8 mouse cellular contexts compared by ENCODE assay signal in the genomic region with DNA sequence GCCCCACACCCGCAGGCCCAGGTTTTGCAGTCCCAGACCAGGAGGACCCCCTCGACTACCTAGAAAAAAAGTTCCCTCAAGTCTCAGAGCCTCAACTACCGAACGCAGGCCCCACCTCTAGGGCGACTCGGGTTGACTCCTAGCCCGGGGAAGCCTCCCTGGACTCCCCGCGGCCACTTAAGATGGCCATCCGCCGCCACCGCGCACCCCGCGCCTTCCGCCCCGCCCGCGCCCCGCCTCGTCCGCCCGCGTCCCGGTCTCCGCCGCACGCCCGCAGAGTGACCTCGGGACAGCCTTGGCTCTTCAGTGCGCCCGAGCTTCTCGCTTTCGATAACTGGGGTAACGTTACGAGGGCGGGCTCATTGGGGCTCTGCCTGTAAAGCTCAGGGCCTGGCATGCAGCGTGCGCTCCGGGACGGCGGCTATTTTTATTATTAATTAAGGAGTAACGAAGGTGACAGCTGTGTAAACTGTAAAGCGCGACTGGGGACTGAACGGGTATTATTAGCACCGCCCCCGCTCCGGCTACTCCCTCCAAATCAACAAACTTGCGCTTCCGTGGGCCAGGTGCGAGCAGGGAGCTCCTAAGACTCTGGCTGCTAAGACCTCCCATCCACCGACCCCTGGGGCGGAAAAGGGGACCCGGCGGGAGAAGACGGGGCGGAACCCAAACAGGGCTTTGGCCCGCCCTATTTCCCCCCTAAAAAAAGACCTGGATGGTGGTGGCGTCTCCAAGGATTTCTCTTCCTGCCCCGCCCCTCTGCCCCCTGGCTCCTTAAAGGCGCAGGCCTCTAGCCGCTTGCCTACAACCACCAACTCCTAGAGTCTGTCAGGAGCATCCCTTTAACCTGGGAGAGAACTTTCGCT. TPM values are rescaled to one million over a fixed set of nuclear protein-coding genes. Genes with fewer than 3 reads are reported as not detected.
DNase-seq lines count a peak whose midpoint lies in the region; ATAC-seq lines count a peak whose summit lies in the region.

A gene (minus strand): TSS at position 624 of the 866 bp plus-strand sequence.

- peak within 1 kb of the TSS; percentile 95 for H3K27ac ChIP-seq in embryonic facial prominence, embryonic 11.5 days (replicated peaks; ENCODE audit: low read depth, low read length)
- peak within 1 kb of the TSS; percentile 99 for H3K27ac ChIP-seq in limb, embryonic 12.5 days
- peak within 1 kb of the TSS; percentile 78 for H3K27ac ChIP-seq in midbrain, embryonic 14.5 days (replicated peaks; ENCODE audit: low read depth, low read length)

- no peaks in the 10 kb centered on the region for H3K27me3 ChIP-seq in embryonic facial prominence, embryonic 11.5 days (ENCODE audit: control insufficient read depth, insufficient read depth, low read length)
- H3K27me3 ChIP-seq in limb, embryonic 12.5 days: no peaks in the 10 kb centered on the region
- H3K27me3 ChIP-seq in midbrain, embryonic 14.5 days (ENCODE audit: control insufficient read depth, insufficient read depth, low read length): peaks cover 4% of the 10 kb centered on the region; the same call in 1 of the 2 replicates

- peak within 1 kb of the TSS; percentile 84 for H3K4me2 ChIP-seq in embryonic facial prominence, embryonic 11.5 days (ENCODE audit: low read depth, low read length)
- H3K4me2 ChIP-seq in limb, embryonic 12.5 days: peak within 1 kb of the TSS; percentile 80
- H3K4me2 ChIP-seq in midbrain, embryonic 14.5 days (ENCODE audit: low read length): peak within 1 kb of the TSS; percentile 98

- H3K9ac ChIP-seq in embryonic facial prominence, embryonic 11.5 days (replicated peaks; ENCODE audit: low read length): peak within 1 kb of the TSS; percentile 98
- H3K9ac ChIP-seq in limb, embryonic 12.5 days (replicated peaks): peak within 1 kb of the TSS; percentile 97
- H3K9ac ChIP-seq in midbrain, embryonic 14.5 days (replicated peaks; ENCODE audit: low read length): peak within 1 kb of the TSS; percentile 53

- DNase-seq in layer of hippocampus, adult 11-12 months (ENCODE audit: low spot score): peak; percentile 78
- no peak for DNase-seq in layer of hippocampus, adult 9-10 months (ENCODE audit: low spot score)
- peak; percentile 95 for DNase-seq in embryonic facial prominence, embryonic 11.5 days (ENCODE audit: low spot score)
- DNase-seq in heart, adult 18-20 months: peak; percentile 95 to 96
- DNase-seq in kidney, adult 18-20 months: peak; percentile 96
- DNase-seq in midbrain, embryonic 14.5 days: peak; percentile 84
- DNase-seq in spleen, postnatal 10 days (ENCODE audit: low spot score in 2 of 2): peak; percentile 30 to 51

- H3K36me3 ChIP-seq in embryonic facial prominence, embryonic 11.5 days (replicated peaks; ENCODE audit: control insufficient read depth, insufficient read depth, low read depth, low read length): peaks cover under 1% of the 10 kb centered on the region; the same call in 1 of the 2 replicates
- H3K36me3 ChIP-seq in limb, embryonic 12.5 days: peaks cover 15% of the 10 kb centered on the region
- no peaks in the 10 kb centered on the region for H3K36me3 ChIP-seq in midbrain, embryonic 14.5 days (ENCODE audit: control insufficient read depth, insufficient read depth, low read length)

- peak within 1 kb of the TSS; percentile 88 for H3K4me3 ChIP-seq in embryonic facial prominence, embryonic 11.5 days (ENCODE audit: low read depth, low read length)
- H3K4me3 ChIP-seq in limb, embryonic 12.5 days (replicated peaks): peak within 1 kb of the TSS; percentile 94
- H3K4me3 ChIP-seq in midbrain, embryonic 14.5 days (replicated peaks; ENCODE audit: low read depth, low read length): peak within 1 kb of the TSS; percentile 58

- under 1% methylated on average over 64 of the region's 64 CpGs for WGBS in embryonic facial prominence, embryonic 11.5 days
- WGBS in limb, embryonic 12.5 days: under 1% methylated on average over 64 of the region's 64 CpGs
- under 1% methylated on average over 64 of the region's 64 CpGs for WGBS in midbrain, embryonic 14.5 days

- H3K4me1 ChIP-seq in embryonic facial prominence, embryonic 11.5 days (ENCODE audit: control insufficient read depth, insufficient read depth, low read length): peaks cover 5% of the 10 kb centered on the region; the same call in 1 of the 2 replicates
- peaks cover 33% of the 10 kb centered on the region for H3K4me1 ChIP-seq in limb, embryonic 12.5 days (replicated peaks)
- H3K4me1 ChIP-seq in midbrain, embryonic 14.5 days (ENCODE audit: control insufficient read depth, insufficient read depth, low read length): peaks cover 16% of the 10 kb centered on the region; the same call in 1 of the 2 replicates

- ATAC-seq in embryonic facial prominence, embryonic 11.5 days (replicated peaks; ENCODE audit: insufficient number of reproducible peaks, low FRiP score, low TSS enrichment, low read depth): peak; percentile 85
- peak; percentile 78 for ATAC-seq in limb, embryonic 12.5 days (ENCODE audit: insufficient number of reproducible peaks, insufficient read depth, low FRiP score, low TSS enrichment, low read depth)
- ATAC-seq in midbrain, embryonic 14.5 days (ENCODE audit: low FRiP score, low TSS enrichment): peak; percentile 64; the same call in 1 of the 2 replicates

- H3K9me3 ChIP-seq in embryonic facial prominence, embryonic 11.5 days (replicated peaks; ENCODE audit: control insufficient read depth, low read length): no peaks in the 10 kb centered on the region
- no peaks in the 10 kb centered on the region for H3K9me3 ChIP-seq in limb, embryonic 12.5 days
- H3K9me3 ChIP-seq in midbrain, embryonic 14.5 days (ENCODE audit: control insufficient read depth, low read length): no peaks in the 10 kb centered on the region

RNA-seq across cellular contexts. Expression of the gene that starts here (rescaled TPM):
- polyA plus RNA-seq in embryonic facial prominence, embryonic 11.5 days (2014; fragmentation: Nextera tagmentation; extraction: Ambion mirVana): 30.5 and 34.4 TPM in 2 replicates
- total RNA-seq in heart, adult 18-20 months (2021): 100 to 1,000 TPM; 184 to 200 TPM
- 58.1 and 59.2 TPM in 2 replicates for polyA plus RNA-seq in limb, embryonic 12.5 days (2016; fragmentation: Nextera tagmentation; extraction: Ambion mirVana)
- 8.9 and 9.7 TPM in 2 replicates for polyA plus RNA-seq in midbrain, embryonic 14.5 days (2014; fragmentation: Nextera tagmentation; extraction: Ambion mirVana)
